Mouse (Mus musculus) cerebellum, adult 9-10 months (tissue): Measurements from ENCODE around the gene 4932411N23Rik.
"Not testable (repeated sequence)": the region's sequence is repeated elsewhere in the genome, so short reads cannot be mapped to it uniquely, and the experiment has no call there.

ENCODE experiments used
- DNase-seq: peaks from one replicate; pipeline ENCODE4 v3.0.0; 2022

4932411N23Rik gene

DNA sequence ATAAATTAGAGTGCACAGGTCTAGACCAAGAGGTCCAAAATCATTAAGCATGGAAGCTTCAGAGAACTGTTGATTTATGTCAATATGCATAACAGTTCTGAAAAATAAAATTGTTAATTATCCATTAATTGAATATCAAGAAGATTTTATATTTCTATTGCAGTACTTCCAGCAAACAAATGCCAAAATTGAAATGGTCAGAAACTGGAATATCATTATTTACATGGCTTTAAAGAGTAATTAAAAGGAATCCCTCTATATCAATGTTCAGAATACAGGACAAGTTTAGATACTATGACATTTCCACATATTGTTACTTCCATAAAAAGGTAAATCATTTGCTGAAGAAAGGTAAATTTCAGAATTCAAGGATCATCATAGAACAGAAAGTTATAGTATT, at the start of gene 4932411N23Rik:
TSS of gene 4932411N23Rik (minus strand) at position 101 of the 400 bp plus-strand sequence.
- DNase-seq, result no peak

DNA sequence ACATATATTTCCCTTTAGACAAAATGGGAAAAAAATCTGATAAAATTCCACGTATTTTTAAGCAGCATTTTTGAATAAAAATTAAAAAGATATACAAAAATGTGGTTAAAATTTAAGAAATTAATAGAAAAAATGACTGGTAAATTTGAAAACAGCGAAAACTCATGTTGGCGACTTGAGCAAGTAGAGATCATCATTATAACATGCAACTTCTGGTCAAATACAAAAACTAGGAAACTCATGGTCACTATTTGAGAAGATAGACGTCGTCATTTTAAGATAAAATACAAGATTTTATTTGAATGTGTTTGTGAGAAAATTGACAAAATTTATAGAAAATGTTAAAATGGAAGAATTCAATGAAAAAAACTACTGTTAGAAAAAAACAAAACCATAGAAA, 35.8 kb downstream of the 4932411N23Rik start:
- no peak for DNase-seq

- not testable (repeated sequence) for DNase-seq
Observed at GRCm38 (mm10) chrX:126777643-126778042, 38.0 kb downstream of the 4932411N23Rik start.

DNA sequence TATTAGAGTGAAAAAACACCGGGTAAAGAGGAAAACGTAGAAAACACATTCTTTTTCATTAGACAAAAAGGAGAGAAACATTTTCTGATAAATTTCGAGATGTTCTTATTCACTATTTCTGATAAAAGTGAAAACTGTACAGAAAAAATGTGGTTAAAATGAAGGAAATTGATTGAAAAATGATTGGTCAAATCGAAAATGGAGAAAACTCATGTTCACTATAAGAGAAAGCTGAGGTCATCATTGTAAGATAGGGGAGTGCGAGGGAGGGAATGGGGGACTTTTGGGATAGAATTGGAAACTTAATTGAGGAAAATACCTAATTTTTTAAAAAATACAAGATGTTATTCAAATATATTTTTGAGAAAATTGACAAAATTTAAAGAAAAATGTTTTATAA, 40.8 kb downstream of the 4932411N23Rik start:
- DNase-seq, result not testable (repeated sequence)

GRCm38 (mm10) chrX:126773511-126773910, 42.2 kb downstream of the 4932411N23Rik start:
- not testable (repeated sequence) for DNase-seq
